Mouse (Mus musculus) neutrophil, adult 83 days (primary cell): ENCODE measurements around the gene Atp6ap1l. TPM values are rescaled to one million over a fixed set of nuclear protein-coding genes. Genes with fewer than 3 reads are reported as not detected.

Source experiments
- total RNA-seq, 2 experiments: library from RNA; stranded (reverse); gene quantifications; one replicate each; pipeline ENCODE4 v1.2.4; 2023

The Atp6ap1l gene
- total RNA-seq = not detected

GRCm38 (mm10) chr13:90905176-90905575 is at the start of gene Atp6ap1l:
Gene Atp6ap1l, minus strand, starts transcription at chr13:90905355.

GRCm38 (mm10) chr13:90922751-90923612 is 17.8 kb upstream of the Atp6ap1l start, which contains the start of gene Rps23:
Gene Rps23, plus strand, starts transcription at chr13:90922958.

Other genes with a start within 250 kb of the Atp6ap1l start
- 100 to 1,000 TPM; 312 to 341 TPM for gene Rps23, start 17.6 kb upstream of the Atp6ap1l start, total RNA-seq